Mouse (Mus musculus) lung, adult 2 months (tissue): Measurements from ENCODE around the gene Hist2h2ac.

Experiments
- CTCF ChIP-seq: fragments of 200-500 bp; IDR thresholded peaks from 2 replicates; pipeline ENCODE4 v1.5.1; 2011; ENCODE audit warnings: mild to moderate bottlenecking, low read length, control low read depth; ENCODE audit not compliant: insufficient read depth
- POLR2A ChIP-seq: fragments of 200-500 bp; IDR thresholded peaks from 2 replicates; pipeline ENCODE4 v1.6.1; 2011; ENCODE audit warnings: low read depth, mild to moderate bottlenecking, control low read depth, low read length, borderline replicate concordance; ENCODE audit errors: extremely low read depth

DNA sequence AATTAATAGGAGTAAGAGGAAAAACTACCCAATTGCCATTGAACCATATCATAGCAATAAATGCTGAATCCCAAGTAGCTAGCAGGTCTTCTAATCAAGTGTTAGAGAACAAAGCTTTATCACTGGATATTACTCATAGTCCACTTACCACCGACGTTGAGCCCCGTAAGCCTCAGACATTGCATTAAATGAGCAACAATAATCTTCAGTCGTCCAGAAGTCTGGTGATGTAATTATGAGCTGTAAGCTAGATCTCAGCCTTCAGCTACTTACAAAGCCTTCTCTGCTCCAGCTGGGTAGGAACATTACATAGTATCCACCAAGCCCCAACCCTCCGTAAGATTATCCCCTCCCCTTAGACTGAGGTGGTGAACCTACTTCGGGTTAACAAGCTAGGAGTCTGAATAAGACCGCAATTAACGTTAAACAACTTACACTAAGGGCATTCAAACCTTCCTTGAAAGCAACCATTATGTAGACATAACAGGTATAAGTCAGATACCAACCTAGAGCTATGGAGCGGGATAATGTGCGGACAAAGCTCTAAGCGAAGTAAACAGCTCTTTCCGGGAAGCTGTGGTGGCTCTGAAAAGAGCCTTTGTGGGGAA lies 17.3 kb upstream of the Hist2h2ac start:
- no peak for TF ChIP-seq CTCF
- TF ChIP-seq POLR2A = no peak
